Mouse (Mus musculus) embryonic facial prominence, embryonic 14.5 days (tissue): Measurements from ENCODE around the gene Arhgap5. TPM values are rescaled to one million over a fixed set of nuclear protein-coding genes. Genes with fewer than 3 reads are reported as not detected.
"Not testable (repeated sequence)": the region's sequence is repeated elsewhere in the genome, so short reads cannot be mapped to it uniquely, and the experiment has no call there.

Experiments
- ATAC-seq: fragments of 200-750 bp; cut with Nextera tagmentation; 2 replicates; pipeline ENCODE4 v1.8.0; 2017; ENCODE audit warnings: low read depth, moderate number of reproducible peaks, moderate TSS enrichment
- DNase-seq: peaks from one replicate; pipeline ENCODE4 v3.0.0-alpha.2; 2015; ENCODE audit warnings: low spot score
- H3K27ac ChIP-seq: fragments of 300-500 bp; sonication (generic); replicated peaks from 2 replicates; pipeline ENCODE4 v1.5.1; 2014; ENCODE audit warnings: low read depth, mild to moderate bottlenecking, low read length, moderate library complexity
- H3K27me3 ChIP-seq: fragments of 300-500 bp; sonication (generic); replicated peaks from 2 replicates; pipeline ENCODE4 v1.6.1; 2014; ENCODE audit warnings: low read length; ENCODE audit not compliant: control insufficient read depth, insufficient read depth
- H3K36me3 ChIP-seq: fragments of 300-500 bp; sonication (generic); 2 replicates; pipeline ENCODE4 v1.6.1; 2014; ENCODE audit warnings: low read length, mixed read lengths; ENCODE audit not compliant: control insufficient read depth, insufficient read depth
- H3K4me1 ChIP-seq: fragments of 300-500 bp; sonication (generic); 2 replicates; pipeline ENCODE4 v1.6.1; 2014; ENCODE audit warnings: antibody characterized with exemption, low read length; ENCODE audit not compliant: control insufficient read depth, insufficient read depth
- H3K4me2 ChIP-seq: fragments of 300-500 bp; sonication (generic); 2 replicates; pipeline ENCODE4 v1.6.1; 2014; ENCODE audit warnings: low read depth, mild to moderate bottlenecking, low read length, moderate library complexity, mixed read lengths
- H3K4me3 ChIP-seq: fragments of 300-500 bp; sonication (generic); 2 replicates; pipeline ENCODE4 v1.5.1; 2014; ENCODE audit warnings: low read depth, mild to moderate bottlenecking, low read length
- H3K9ac ChIP-seq: fragments of 300-500 bp; sonication (generic); 2 replicates; pipeline ENCODE4 v1.6.1; 2014; ENCODE audit warnings: low read depth, mild to moderate bottlenecking, low read length, moderate library complexity, mixed read lengths
- H3K9me3 ChIP-seq: fragments of 300-500 bp; sonication (generic); 2 replicates; pipeline ENCODE4 v1.6.1; 2016; ENCODE audit warnings: low read length; ENCODE audit not compliant: control insufficient read depth
- WGBS: fragments of 180-500 bp; shearing (Covaris S2); extraction: QIAGEN DNeasy Blood & Tissue Kit; methylation state at CpG from one replicate; pipeline ENCODE4 v1.1.7; 2014; 5-methylcytosine and 5-hydroxymethylcytosine counted together
- polyA plus RNA-seq: library from polyadenylated mRNA; unstranded; fragments of >200 nt; fragmentation: Nextera tagmentation; extraction: Ambion mirVana; gene quantifications from 2 replicates; pipeline ENCODE4 v1.2.1, GENCODE M21; 2014

Gene Arhgap5
- polyA plus RNA-seq, 1 experiment from 2014 or later, result 54.6 TPM

GRCm38 (mm10) chr12:52565654-52566053 is 61.9 kb downstream of the Arhgap5 start:
- no peak for DNase-seq
- Histone ChIP-seq H3K36me3 (peaks cover 36% of the 10 kb centered on the region), H3K9ac (no peak overlapping the region), H3K4me2 (no peak overlapping the region), H3K4me1 (no peaks in the 10 kb centered on the region), H3K27ac (no peak overlapping the region), H3K4me3 (no peak overlapping the region), H3K9me3 (no peaks in the 10 kb centered on the region), H3K27me3 (no peaks in the 10 kb centered on the region)
- 95% methylated on average over 5 of the region's 5 CpGs for WGBS
- no peak for ATAC-seq

- H3K36me3 ChIP-seq, result peaks cover 23% of the 10 kb centered on the region
- no peaks in the 10 kb centered on the region for H3K4me1 ChIP-seq
- H3K27ac ChIP-seq, result no peak overlapping the region
- DNase-seq (no peak), ATAC-seq (no peak)
- H3K4me2 ChIP-seq, result no peak overlapping the region
- no peak overlapping the region for H3K9ac ChIP-seq
- no peak overlapping the region for H3K4me3 ChIP-seq
- H3K9me3 ChIP-seq, result 0 out of 2 replicates have a peak, but pooled peaks cover 7% of the 10 kb centered on the region
- H3K27me3 ChIP-seq, result no peaks in the 10 kb centered on the region
- 88% methylated on average over 2 of the region's 2 CpGs for WGBS
Measured at GRCm38 (mm10) chr12:52573371-52573770, 69.6 kb downstream of the Arhgap5 start.

GRCm38 (mm10) chr12:52586466-52586865 is 82.7 kb downstream of the Arhgap5 start:
- not testable (repeated sequence) for H3K4me2 ChIP-seq, H3K9ac ChIP-seq, H3K9me3 ChIP-seq, H3K27me3 ChIP-seq, H3K36me3 ChIP-seq, H3K4me1 ChIP-seq, H3K4me3 ChIP-seq, ATAC-seq, H3K27ac ChIP-seq, DNase-seq
- 85% methylated on average over 2 of the region's 2 CpGs for WGBS

- H3K9me3 ChIP-seq, result no peaks in the 10 kb centered on the region
- no peak overlapping the region for H3K9ac ChIP-seq
- H3K4me3 ChIP-seq, result no peak overlapping the region
- DNase-seq (peak; percentile 82), ATAC-seq (0 out of 2 replicates have a peak, but pooled peaks have one; percentile 47)
- 40% methylated on average over 2 of the region's 2 CpGs for WGBS
- H3K36me3 ChIP-seq, result no peaks in the 10 kb centered on the region
- no peaks in the 10 kb centered on the region for H3K27me3 ChIP-seq
- no peak overlapping the region for H3K4me2 ChIP-seq
- H3K27ac ChIP-seq, result no peak overlapping the region
- H3K4me1 ChIP-seq, result no peaks in the 10 kb centered on the region
Measured at GRCm38 (mm10) chr12:52587473-52588010, 83.8 kb downstream of the Arhgap5 start.

GRCm38 (mm10) chr12:52595389-52596185 is 91.8 kb downstream of the Arhgap5 start:
- Histone ChIP-seq H3K4me3 (no peak overlapping the region), H3K9ac (no peak overlapping the region), H3K27me3 (no peaks in the 10 kb centered on the region), H3K9me3 (no peaks in the 10 kb centered on the region), H3K4me1 (no peaks in the 10 kb centered on the region), H3K36me3 (no peaks in the 10 kb centered on the region), H3K27ac (no peak overlapping the region), H3K4me2 (no peak overlapping the region)
- DNase-seq, result no peak
- no peak for ATAC-seq
- WGBS, result 85% methylated on average over 7 of the region's 7 CpGs

GRCm38 (mm10) chr12:52602471-52602870 is 98.7 kb downstream of the Arhgap5 start:
- 0 out of 2 replicates have a peak overlapping the region, but pooled peaks have one; percentile 68 for H3K9ac ChIP-seq
- DNase-seq (no peak), ATAC-seq (no peak)
- H3K4me3 ChIP-seq, result peak overlapping the region; percentile 74
- peak overlapping the region; percentile 59 for H3K4me2 ChIP-seq
- peak overlapping the region; percentile 88; the same call in 1 of the 2 replicates for H3K27ac ChIP-seq
- 16% methylated on average over 2 of the region's 2 CpGs for WGBS
- no peaks in the 10 kb centered on the region for H3K27me3 ChIP-seq
- no peaks in the 10 kb centered on the region for H3K36me3 ChIP-seq
- H3K9me3 ChIP-seq, result no peaks in the 10 kb centered on the region
- H3K4me1 ChIP-seq, result 0 out of 2 replicates have a peak, but pooled peaks cover 4% of the 10 kb centered on the region

GRCm38 (mm10) chr12:52602883-52603694 is 99.3 kb downstream of the Arhgap5 start:
- Histone ChIP-seq H3K4me3 (peak overlapping the region; percentile 74), H3K27me3 (no peaks in the 10 kb centered on the region), H3K4me1 (0 out of 2 replicates have a peak, but pooled peaks cover 4% of the 10 kb centered on the region), H3K27ac (peak overlapping the region; percentile 88), H3K4me2 (peak overlapping the region; percentile 59), H3K9ac (peak overlapping the region; percentile 68), H3K36me3 (no peaks in the 10 kb centered on the region), H3K9me3 (no peaks in the 10 kb centered on the region)
- peak; percentile 89 for ATAC-seq
- peak; percentile 97 for DNase-seq
- WGBS, result 0% methylated on average over 35 of the region's 35 CpGs

GRCm38 (mm10) chr12:52603695-52604255 is 100.0 kb downstream of the Arhgap5 start:
- H3K4me2 ChIP-seq, result peak overlapping the region; percentile 59
- ATAC-seq, result peak; percentile 84
- H3K36me3 ChIP-seq, result no peaks in the 10 kb centered on the region
- DNase-seq, result peak; percentile 89
- under 1% methylated on average over 21 of the region's 21 CpGs for whole genome bisulfite sequencing
- no peaks in the 10 kb centered on the region for H3K27me3 ChIP-seq
- peak overlapping the region; percentile 74 for H3K4me3 ChIP-seq
- H3K9ac ChIP-seq, result peak overlapping the region; percentile 68
- H3K27ac ChIP-seq, result peak overlapping the region; percentile 88
- 0 out of 2 replicates have a peak, but pooled peaks cover 4% of the 10 kb centered on the region for H3K4me1 ChIP-seq
- no peaks in the 10 kb centered on the region for H3K9me3 ChIP-seq
